Mouse (Mus musculus) bone marrow, adult 2 months (tissue): ENCODE measurements around the gene Rprd1b.

Source experiments
- CTCF ChIP-seq: fragments of 200-500 bp; IDR thresholded peaks from 2 replicates; pipeline ENCODE4 v1.5.1; 2011; ENCODE audit warnings: low read length, control low read depth; ENCODE audit not compliant: control insufficient read depth, insufficient read depth
- POLR2A ChIP-seq: fragments of 200-500 bp; IDR thresholded peaks from 2 replicates; pipeline ENCODE4 v1.6.1; 2011; ENCODE audit warnings: low read depth, mild to moderate bottlenecking, control low read depth, low read length, borderline replicate concordance; ENCODE audit not compliant: control insufficient read depth

DNA sequence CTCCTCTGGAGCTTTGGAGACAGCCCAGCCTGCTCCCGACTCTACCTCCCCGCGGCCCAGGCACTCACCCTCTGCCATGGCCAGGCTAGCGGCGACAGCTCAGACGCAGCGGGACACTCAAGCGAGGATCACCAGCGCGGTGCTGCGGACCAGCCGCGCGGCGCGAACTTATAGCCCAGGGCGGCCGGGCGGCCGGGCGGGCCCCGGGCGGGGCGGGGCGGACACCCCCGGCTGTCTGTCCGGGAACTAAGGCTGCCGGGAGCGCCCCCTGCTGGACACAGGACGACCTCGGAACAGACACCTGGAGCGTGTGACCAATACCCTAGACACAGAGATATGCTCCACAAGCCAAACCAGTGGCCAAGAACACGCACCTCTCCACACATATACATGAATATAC lies 117.9 kb downstream of the Rprd1b start, which contains the start of gene Tgm2:
- TF ChIP-seq CTCF = peak; percentile 73
- TF ChIP-seq POLR2A = peak; percentile 62; the same call in 1 of the 2 replicates
